ENCODE assay signal across 27 mouse cellular contexts in the genomic region with DNA sequence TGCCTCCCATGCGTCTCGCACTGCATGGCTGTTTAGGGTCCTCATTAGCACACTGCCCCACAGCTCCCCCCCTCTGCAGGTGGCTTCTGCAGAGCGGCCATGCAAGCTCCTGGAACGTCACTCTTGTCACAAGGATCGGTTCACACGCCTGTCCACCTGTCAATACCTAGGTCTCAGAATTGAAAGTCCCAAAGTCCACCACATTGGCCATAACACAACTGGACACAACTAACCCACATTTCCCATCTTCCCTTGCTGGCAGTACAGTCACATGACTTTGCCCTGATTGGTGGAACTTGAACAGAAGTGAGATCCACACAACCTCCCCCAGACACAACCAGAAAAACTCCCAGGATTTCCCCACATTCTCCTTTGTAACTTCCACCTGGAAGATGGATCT.
"Had no signal": no experiment of that assay in that cellular context is flagged by ENCODE, and none has a peak within 500 bp of the region (broad histone marks: within the 10 kb centered on the region; RNA-seq: fewer than 3 reads in every experiment).

No protein-coding gene starts in this region.

- H3K27ac ChIP-seq: embryonic facial prominence, embryonic 12.5 days; embryonic facial prominence, embryonic 13.5 days; embryonic facial prominence, embryonic 15.5 days; forebrain, embryonic 10.5 days; forebrain, embryonic 12.5 days; forebrain, embryonic 13.5 days; forebrain, embryonic 15.5 days; heart, adult 2 months had no signal

- H3K4me2 ChIP-seq: embryonic facial prominence, embryonic 12.5 days; embryonic facial prominence, embryonic 13.5 days; embryonic facial prominence, embryonic 15.5 days; forebrain, embryonic 12.5 days; forebrain, embryonic 13.5 days; forebrain, embryonic 15.5 days had no signal

- H3K4me1 ChIP-seq: forebrain, embryonic 13.5 days had no signal

- DNase-seq: cerebellum, adult 18-20 months; cerebellum, adult 2 months; cerebellum, adult 8-10 months; cerebellum, adult 9-10 months; cerebellum, adult 9-11 months; cerebellum, postnatal 10 days; cerebellum, postnatal 14 days; cerebellum, postnatal 25 days; cerebellum, postnatal 36 days; embryo, embryonic 11 days; forebrain, postnatal 0 days; gastrocnemius, postnatal 10 days; gastrocnemius, postnatal 14 days; gastrocnemius, postnatal 25 days; heart, adult 11 months; heart, adult 18-20 months; heart, adult 2 months had no signal

- H3K4me3 ChIP-seq: embryonic facial prominence, embryonic 12.5 days; embryonic facial prominence, embryonic 13.5 days; embryonic facial prominence, embryonic 15.5 days; erythroblast, embryonic 14.5 days; forebrain, embryonic 10.5 days; forebrain, embryonic 12.5 days; forebrain, embryonic 13.5 days; forebrain, embryonic 15.5 days; heart, adult 2 months had no signal

- H3K36me3 ChIP-seq: embryonic facial prominence, embryonic 12.5 days; embryonic facial prominence, embryonic 15.5 days; forebrain, embryonic 10.5 days; forebrain, embryonic 15.5 days had no signal

- H3K9me3 ChIP-seq: embryonic facial prominence, embryonic 12.5 days; embryonic facial prominence, embryonic 13.5 days; embryonic facial prominence, embryonic 15.5 days; forebrain, embryonic 10.5 days; forebrain, embryonic 12.5 days; forebrain, embryonic 15.5 days had no signal

- H3K9ac ChIP-seq: embryonic facial prominence, embryonic 12.5 days; embryonic facial prominence, embryonic 13.5 days; embryonic facial prominence, embryonic 15.5 days; forebrain, embryonic 12.5 days; forebrain, embryonic 13.5 days; forebrain, embryonic 15.5 days; forebrain, postnatal 0 days had no signal

- ATAC-seq: forebrain, embryonic 13.5 days; forebrain, embryonic 14.5 days; forebrain, embryonic 15.5 days; forebrain, embryonic 16.5 days; forebrain, postnatal 0 days had no signal

- H3K27me3 ChIP-seq: embryonic facial prominence, embryonic 12.5 days; embryonic facial prominence, embryonic 13.5 days; embryonic facial prominence, embryonic 15.5 days; forebrain, embryonic 12.5 days; forebrain, embryonic 13.5 days; forebrain, embryonic 15.5 days had no signal
